Mouse (Mus musculus) forebrain, embryonic 11.5 days (tissue): ENCODE results near the gene Insrr. TPM values are rescaled to one million over a fixed set of nuclear protein-coding genes. Genes with fewer than 3 reads are reported as not detected.
A peak's percentile ranks its signal among the peaks of the same experiment; 100 is the strongest.

Experiments used
- ATAC-seq: fragments of 200-750 bp; cut with Nextera tagmentation; replicated peaks from 2 replicates; pipeline ENCODE4 v1.8.0; 2017; ENCODE audit warnings: moderate TSS enrichment; ENCODE audit not compliant: low FRiP score
- DNase-seq: peaks from one replicate; pipeline ENCODE4 v3.0.0-alpha.2; 2017; ENCODE audit warnings: low spot score
- H3K27ac ChIP-seq: fragments of 300-500 bp; sonication (generic); 2 replicates; pipeline ENCODE4 v1.5.1; 2014; ENCODE audit warnings: low read depth, low read length
- H3K27me3 ChIP-seq: fragments of 300-500 bp; sonication (generic); 2 replicates; pipeline ENCODE4 v1.6.1; 2014; ENCODE audit warnings: mild to moderate bottlenecking, low read length, mixed read lengths; ENCODE audit not compliant: control insufficient read depth, insufficient read depth
- H3K36me3 ChIP-seq: fragments of 300-500 bp; sonication (generic); 2 replicates; pipeline ENCODE4 v1.6.1; 2014; ENCODE audit warnings: mild to moderate bottlenecking, low read length, moderate library complexity, mixed read lengths; ENCODE audit not compliant: control insufficient read depth, insufficient read depth
- H3K4me1 ChIP-seq: fragments of 300-500 bp; sonication (generic); replicated peaks from 2 replicates; pipeline ENCODE4 v1.6.1; 2014; ENCODE audit warnings: low read length, mixed read lengths; ENCODE audit not compliant: control insufficient read depth, insufficient read depth
- H3K4me2 ChIP-seq: fragments of 300-500 bp; sonication (generic); 2 replicates; pipeline ENCODE4 v1.6.1; 2014; ENCODE audit warnings: low read depth, mild to moderate bottlenecking, low read length, moderate library complexity, mixed read lengths; ENCODE audit not compliant: severe bottlenecking
- H3K4me3 ChIP-seq: fragments of 300-500 bp; sonication (generic); 2 replicates; pipeline ENCODE4 v1.5.1; 2014; ENCODE audit warnings: low read depth, low read length
- H3K9ac ChIP-seq: fragments of 300-500 bp; sonication (generic); 2 replicates; pipeline ENCODE4 v1.6.1; 2014; ENCODE audit warnings: low read length
- H3K9me3 ChIP-seq: fragments of 300-500 bp; sonication (generic); 2 replicates; pipeline ENCODE4 v1.6.1; 2016; ENCODE audit warnings: low read length, mixed read lengths; ENCODE audit not compliant: control insufficient read depth
- WGBS: fragments of 180-500 bp; shearing (Covaris S2); extraction: QIAGEN DNeasy Blood & Tissue Kit; methylation state at CpG from one replicate; pipeline ENCODE4 v1.1.7; 2014; 5-methylcytosine and 5-hydroxymethylcytosine counted together
- polyA plus RNA-seq: library from polyadenylated mRNA; unstranded; fragments of >200 nt; fragmentation: Nextera tagmentation; extraction: Ambion mirVana; gene quantifications from 2 replicates; pipeline ENCODE4 v1.2.1, GENCODE M21; 2014

Gene Insrr
- polyA plus RNA-seq, 1 experiment from 2014 or later: 0.32 TPM

DNA sequence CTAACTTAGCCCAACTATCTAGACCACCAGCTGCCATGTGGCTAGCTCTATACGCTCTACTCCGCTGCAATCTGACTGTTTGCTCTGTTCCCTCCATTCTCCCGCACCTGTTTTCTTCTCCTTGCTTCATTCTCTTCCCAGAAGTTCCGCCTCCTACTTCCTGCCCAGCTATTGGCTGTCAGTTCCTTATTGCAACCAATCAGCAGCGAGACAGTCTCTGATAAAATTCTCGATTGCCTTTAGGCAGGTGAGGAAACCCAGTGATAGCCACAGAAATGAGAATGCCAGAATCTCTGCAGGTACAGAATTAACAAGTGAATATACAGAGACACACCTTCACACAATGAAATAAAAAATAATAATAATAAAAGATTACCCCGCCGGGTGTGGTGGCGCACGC lies 32.3 kb downstream of the Insrr start:
- Histone ChIP-seq H3K9me3 (no peaks in the 10 kb centered on the region), H3K27me3 (no peaks in the 10 kb centered on the region), H3K4me2 (no peak overlapping the region), H3K4me3 (no peak overlapping the region), H3K4me1 (no peaks in the 10 kb centered on the region), H3K27ac (no peak overlapping the region), H3K9ac (no peak overlapping the region), H3K36me3 (no peaks in the 10 kb centered on the region)
- DNase-seq: no peak
- WGBS: 56% methylated on average over 10 of the region's 10 CpGs
- no peak for ATAC-seq

DNA sequence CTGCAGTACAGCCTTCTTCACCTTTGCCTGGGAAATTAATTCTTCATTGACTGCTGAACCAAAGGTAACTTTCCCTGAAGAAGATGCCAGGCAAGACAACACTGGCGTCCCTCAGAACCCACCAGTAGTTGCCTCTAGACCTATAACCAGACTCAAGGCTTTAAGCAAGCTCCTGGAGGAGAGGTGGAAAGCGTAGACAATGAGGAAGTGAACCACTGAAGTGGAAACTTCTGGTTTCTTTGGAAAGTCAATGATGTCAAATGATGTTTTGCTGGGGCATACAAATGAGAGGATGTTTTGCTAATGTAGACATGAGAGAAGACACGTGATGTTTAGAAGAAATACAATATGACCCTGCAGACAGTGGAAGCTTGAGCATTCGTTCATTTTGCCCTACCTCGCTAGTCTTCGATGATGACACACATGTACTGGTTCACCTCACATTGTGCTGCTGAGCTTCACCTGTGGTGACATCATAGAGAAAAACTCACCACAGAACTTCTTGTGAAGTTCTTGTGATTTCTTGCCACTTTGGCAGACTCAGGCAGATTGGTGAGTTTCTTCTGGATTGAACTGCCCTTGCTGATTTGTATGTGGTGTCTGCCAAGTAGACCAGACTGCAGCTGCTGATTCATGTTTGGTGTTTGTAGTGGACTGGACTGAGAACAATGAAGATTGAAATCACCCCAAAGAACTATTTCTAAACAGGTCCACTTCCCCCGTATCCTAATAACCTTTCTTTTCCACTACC lies 35.5 kb downstream of the Insrr start:
- Histone ChIP-seq H3K9me3 (no peaks in the 10 kb centered on the region), H3K27ac (no peak overlapping the region), H3K4me1 (no peaks in the 10 kb centered on the region), H3K27me3 (no peaks in the 10 kb centered on the region), H3K4me3 (no peak overlapping the region), H3K4me2 (no peak overlapping the region), H3K9ac (no peak overlapping the region), H3K36me3 (no peaks in the 10 kb centered on the region)
- ATAC-seq: no peak
- WGBS: 88% methylated on average over 7 of the region's 7 CpGs
- DNase-seq: no peak

DNA sequence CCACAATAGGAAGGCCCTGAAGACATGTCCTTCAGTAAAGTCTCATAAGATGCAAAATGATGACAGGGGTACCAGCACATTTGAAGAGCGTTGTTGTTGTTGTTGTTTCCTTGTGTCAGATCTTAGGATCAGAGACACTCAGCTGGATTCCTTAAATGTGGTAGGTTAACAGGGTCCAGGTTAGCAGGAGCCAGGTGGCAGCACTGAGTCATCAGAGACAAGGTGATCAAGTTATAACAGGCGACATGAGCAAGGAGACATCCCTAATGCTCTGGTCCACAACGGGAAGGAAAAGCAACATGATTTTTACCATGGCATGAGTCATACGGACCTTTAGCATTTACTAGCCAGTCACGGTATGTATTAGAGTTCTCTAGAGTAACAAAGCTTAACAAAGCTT lies 36.7 kb downstream of the Insrr start:
- Histone ChIP-seq H3K27ac (no peak overlapping the region), H3K4me3 (no peak overlapping the region), H3K4me2 (no peak overlapping the region), H3K9ac (no peak overlapping the region), H3K9me3 (no peaks in the 10 kb centered on the region), H3K36me3 (no peaks in the 10 kb centered on the region), H3K27me3 (no peaks in the 10 kb centered on the region), H3K4me1 (no peaks in the 10 kb centered on the region)
- ATAC-seq (no peak), DNase-seq (no peak)
- 73% methylated on average over 5 of the region's 5 CpGs for WGBS

DNA sequence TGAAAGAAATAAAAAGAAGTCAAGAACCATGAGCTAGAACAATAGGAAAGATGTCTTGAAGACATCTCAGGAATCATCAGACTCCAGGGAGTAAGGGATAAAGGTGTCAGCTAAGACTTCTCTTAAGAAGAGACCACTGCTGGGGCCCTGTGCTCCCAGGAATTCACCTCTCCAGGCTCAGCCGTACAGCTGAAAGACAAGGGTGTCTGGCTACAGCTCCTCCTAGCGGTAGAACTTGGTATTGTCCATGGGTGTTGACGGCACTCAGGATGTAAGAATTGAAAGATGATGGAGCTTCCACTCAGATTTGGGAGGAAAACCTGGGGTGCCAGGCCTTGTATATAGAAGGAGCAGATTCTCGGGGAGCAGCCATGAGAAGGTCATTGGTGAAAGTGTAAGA lies 41.9 kb downstream of the Insrr start:
- WGBS: 2% methylated on average over 4 of the region's 4 CpGs
- Histone ChIP-seq H3K4me3 (no peak overlapping the region), H3K9ac (no peak overlapping the region), H3K27me3 (no peaks in the 10 kb centered on the region), H3K4me1 (no peaks in the 10 kb centered on the region), H3K4me2 (no peak overlapping the region), H3K36me3 (no peaks in the 10 kb centered on the region), H3K27ac (no peak overlapping the region), H3K9me3 (no peaks in the 10 kb centered on the region)
- ATAC-seq (no peak), DNase-seq (peak; percentile 88)

DNA sequence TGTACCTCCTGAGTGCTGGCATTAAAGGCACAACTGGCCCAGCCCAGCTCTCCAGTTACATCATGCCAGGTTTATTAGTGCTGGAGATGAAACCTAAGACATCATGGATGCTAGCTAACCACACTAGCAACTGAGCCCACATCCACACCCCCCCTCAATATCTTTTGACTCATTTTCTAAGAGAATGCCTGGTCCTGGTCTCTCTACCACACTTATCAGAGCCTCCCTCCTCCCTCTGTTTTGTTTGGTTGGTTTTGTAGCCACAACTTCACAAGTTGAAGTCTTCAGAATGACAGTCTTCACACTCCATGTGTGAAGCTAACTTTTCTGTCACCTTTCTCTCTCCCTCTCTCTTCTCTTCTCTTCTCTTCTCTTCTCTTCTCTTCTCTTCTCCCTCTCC lies 44.1 kb downstream of the Insrr start:
- Histone ChIP-seq H3K9me3 (no peaks in the 10 kb centered on the region), H3K4me3 (no peak overlapping the region), H3K27ac (no peak overlapping the region), H3K4me2 (no peak overlapping the region), H3K36me3 (no peaks in the 10 kb centered on the region), H3K27me3 (no peaks in the 10 kb centered on the region), H3K9ac (no peak overlapping the region), H3K4me1 (no peaks in the 10 kb centered on the region)
- no peak for DNase-seq
- ATAC-seq: no peak

DNA sequence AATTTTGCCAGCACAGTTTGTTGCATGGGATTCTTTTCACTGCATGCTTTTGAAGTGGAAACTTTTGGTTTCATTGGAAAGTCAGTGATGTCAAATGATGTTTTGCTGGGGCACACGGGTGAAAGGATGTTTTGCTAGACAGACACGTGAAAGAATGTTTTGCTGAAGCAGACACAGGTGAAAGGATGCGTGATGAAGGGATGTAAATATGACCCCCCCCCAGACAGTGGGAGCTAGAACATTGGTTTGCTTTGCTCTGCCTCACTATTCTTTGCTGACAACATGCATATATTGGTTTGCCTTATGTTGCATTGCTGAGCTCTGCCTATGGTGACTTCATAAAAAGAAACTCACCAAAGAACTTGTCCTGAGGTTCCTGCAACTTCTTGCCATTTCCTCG lies 48.2 kb downstream of the Insrr start:
- H3K4me2 ChIP-seq: no peak overlapping the region
- H3K27me3 ChIP-seq: no peaks in the 10 kb centered on the region
- H3K27ac ChIP-seq: no peak overlapping the region
- DNase-seq (no peak), ATAC-seq (no peak)
- no peak overlapping the region for H3K4me3 ChIP-seq
- H3K9ac ChIP-seq: no peak overlapping the region
- no peaks in the 10 kb centered on the region for H3K36me3 ChIP-seq
- H3K4me1 ChIP-seq: no peaks in the 10 kb centered on the region
- no peaks in the 10 kb centered on the region for H3K9me3 ChIP-seq
- 78% methylated on average over 4 of the region's 4 CpGs for WGBS

DNA sequence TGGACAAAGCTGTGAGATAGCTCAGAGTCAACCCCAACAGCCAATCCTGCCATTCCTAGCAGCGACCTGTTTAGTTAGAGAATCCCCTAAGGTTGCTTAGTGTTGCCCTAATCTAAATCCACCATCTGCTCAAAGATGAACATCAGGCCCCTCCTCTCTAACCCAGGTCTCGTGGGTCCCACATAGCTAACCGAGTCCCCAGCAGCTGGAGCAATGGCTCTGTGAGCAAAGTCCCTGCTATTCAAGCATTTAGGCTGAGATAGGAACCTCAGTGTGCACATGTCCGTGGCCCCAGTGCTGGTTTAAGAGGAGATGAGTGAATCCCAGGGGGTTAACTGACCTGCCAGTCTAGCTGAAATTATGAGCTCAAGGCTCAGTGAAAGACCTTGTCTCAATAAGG lies 49.4 kb downstream of the Insrr start:
- no peak overlapping the region for H3K9ac ChIP-seq
- DNase-seq (no peak), ATAC-seq (no peak)
- no peak overlapping the region for H3K27ac ChIP-seq
- H3K9me3 ChIP-seq: no peaks in the 10 kb centered on the region
- H3K27me3 ChIP-seq: no peaks in the 10 kb centered on the region
- 71% methylated on average over 4 of the region's 4 CpGs for WGBS
- H3K4me3 ChIP-seq: no peak overlapping the region
- no peaks in the 10 kb centered on the region for H3K4me1 ChIP-seq
- no peaks in the 10 kb centered on the region for H3K36me3 ChIP-seq
- H3K4me2 ChIP-seq: no peak overlapping the region

DNA sequence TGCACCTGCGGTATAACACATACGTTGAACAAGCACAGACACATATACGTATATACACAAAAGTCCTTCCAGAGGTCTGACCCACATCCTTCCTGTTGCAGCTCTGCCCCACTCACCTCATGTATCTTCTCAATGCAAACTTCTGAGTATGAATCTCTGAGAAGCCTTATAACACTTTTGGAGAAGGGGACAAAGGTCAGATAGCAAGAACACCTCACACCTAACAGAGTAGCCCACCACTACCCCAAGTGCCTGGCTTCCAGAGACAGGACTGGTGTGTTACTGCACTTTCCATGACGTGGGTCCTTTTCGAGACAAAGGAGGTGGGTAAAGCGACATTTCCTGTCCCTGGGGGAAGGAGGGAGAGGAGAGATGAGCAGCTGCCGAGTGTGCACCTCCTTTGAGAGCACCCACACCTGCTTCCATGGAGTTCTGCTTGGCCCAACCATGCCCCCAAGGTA lies 49.9 kb downstream of the Insrr start, which contains the start of gene Sh2d2a:
Gene Sh2d2a, plus strand, starts transcription at position 106 of the 461 bp plus-strand sequence.
- Histone ChIP-seq H3K9ac (no peak within 1 kb of the TSS), H3K4me3 (no peak within 1 kb of the TSS), H3K4me2 (no peak within 1 kb of the TSS), H3K36me3 (no peaks in the 10 kb centered on the region), H3K27ac (no peak within 1 kb of the TSS), H3K27me3 (no peaks in the 10 kb centered on the region), H3K9me3 (no peaks in the 10 kb centered on the region), H3K4me1 (no peaks in the 10 kb centered on the region)
- ATAC-seq: no peak
- 81% methylated on average over 7 of the region's 7 CpGs for WGBS
- DNase-seq: no peak

DNA sequence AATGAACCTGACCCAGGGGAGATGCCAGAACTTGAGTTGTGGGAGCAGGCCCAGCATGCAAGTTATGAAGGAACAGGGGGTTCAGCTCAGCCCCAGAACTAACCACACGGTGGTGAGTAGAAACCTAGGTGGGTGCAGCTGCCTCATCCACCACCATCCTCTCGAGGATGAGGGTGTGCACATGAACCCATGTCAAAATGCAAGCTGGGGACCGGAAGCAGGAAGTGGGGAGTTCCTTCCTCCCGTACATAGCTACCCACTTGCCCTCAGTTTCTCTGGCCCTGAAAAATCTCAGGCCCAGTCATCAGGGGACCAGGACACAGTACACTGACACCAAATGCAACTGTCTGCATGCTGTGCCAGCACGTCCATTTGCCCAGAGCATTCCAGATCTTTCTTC lies 50.9 kb downstream of the Insrr start:
- no peak for ATAC-seq
- 78% methylated on average over 5 of the region's 5 CpGs for WGBS
- H3K9ac ChIP-seq: no peak overlapping the region
- DNase-seq: no peak
- H3K4me3 ChIP-seq: no peak overlapping the region
- H3K27ac ChIP-seq: no peak overlapping the region
- H3K9me3 ChIP-seq: no peaks in the 10 kb centered on the region
- H3K36me3 ChIP-seq: no peaks in the 10 kb centered on the region
- no peaks in the 10 kb centered on the region for H3K27me3 ChIP-seq
- H3K4me2 ChIP-seq: no peak overlapping the region
- no peaks in the 10 kb centered on the region for H3K4me1 ChIP-seq
